ENCODE assay signal across 10 mouse cellular contexts in the genomic region with DNA sequence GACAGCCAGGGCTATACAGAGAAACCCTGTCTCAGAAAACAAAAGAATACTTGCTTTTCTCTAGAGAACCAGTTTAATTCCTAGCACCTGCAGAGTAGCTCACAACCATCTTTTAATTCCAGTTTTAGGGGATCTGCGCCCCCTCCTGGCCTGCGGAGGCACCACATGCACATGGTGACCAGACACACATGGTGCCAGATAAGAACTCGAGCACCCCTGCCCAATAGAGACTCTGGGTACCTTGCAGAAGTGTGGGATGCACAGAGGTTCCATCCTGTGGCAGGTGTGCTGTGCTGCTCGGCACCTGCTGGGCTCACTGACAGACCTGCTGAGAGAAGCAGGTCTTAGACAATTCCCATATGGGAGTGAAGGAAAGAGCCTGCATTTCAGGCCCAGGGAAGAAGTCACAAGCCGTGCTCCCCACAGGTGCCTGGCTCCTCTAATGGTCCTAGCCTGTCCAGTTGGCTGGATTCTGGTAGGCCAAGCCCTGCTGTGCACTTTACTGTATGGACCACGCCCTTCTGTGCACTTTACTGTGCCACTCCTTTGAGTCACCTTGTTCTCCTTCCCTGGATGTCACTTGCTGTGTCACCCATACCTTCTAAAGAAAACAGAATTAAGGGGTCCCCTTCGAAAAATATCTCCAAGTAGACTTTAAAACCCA. TPM values are rescaled to one million over a fixed set of nuclear protein-coding genes. Genes with fewer than 3 reads are reported as not detected.
DNase-seq lines count a peak whose midpoint lies in the region; ATAC-seq and TF ChIP-seq lines count a peak whose summit lies in the region.
"Had no signal": no experiment of that assay in that cellular context is flagged by ENCODE, and none has a peak within 500 bp of the region (broad histone marks: within the 10 kb centered on the region; RNA-seq: fewer than 3 reads in every experiment).

No protein-coding gene starts in this region.

- H3K4me3 ChIP-seq in layer of hippocampus, adult 2 months, result no peak overlapping the region
- H3K4me3 ChIP-seq in ES-Bruce4 (ENCODE audit: low read depth, low read length), result no peak overlapping the region
- no peak overlapping the region for H3K4me3 ChIP-seq in intestine, embryonic 16.5 days (ENCODE audit: low read length)
- H3K4me3 ChIP-seq: midbrain, embryonic 12.5 days had no signal

- no peaks in the 10 kb centered on the region for H3K9me3 ChIP-seq in ES-Bruce4 (replicated peaks; ENCODE audit: control insufficient read depth, insufficient read depth, low read length, poor library complexity, severe bottlenecking)
- H3K9me3 ChIP-seq in intestine, embryonic 16.5 days (ENCODE audit: control insufficient read depth, low read length), result no peaks in the 10 kb centered on the region
- H3K9me3 ChIP-seq: midbrain, embryonic 12.5 days had no signal

- peak; percentile 66 for TF ChIP-seq CTCF in layer of hippocampus, adult 2 months (conservative IDR thresholded peaks at IDR 0.05)
- peak; percentile 85 for TF ChIP-seq CTCF in ES-Bruce4 (IDR thresholded peaks at IDR 0.05; ENCODE audit: low read depth, low read length)

- WGBS in intestine, embryonic 16.5 days, result 66% methylated on average over 7 of the region's 7 CpGs

- no peaks in the 10 kb centered on the region for H3K4me1 ChIP-seq in ES-Bruce4 (ENCODE audit: control insufficient read depth, insufficient read depth, low read length)
- H3K4me1 ChIP-seq in intestine, embryonic 16.5 days (ENCODE audit: control insufficient read depth, insufficient read depth, low read length), result no peaks in the 10 kb centered on the region
- H3K4me1 ChIP-seq: midbrain, embryonic 12.5 days had no signal

- DNase-seq in layer of hippocampus, adult 2 months (ENCODE audit: low spot score in 2 of 2), result no peak
- no peak for DNase-seq in layer of hippocampus, adult 11-12 months (ENCODE audit: low spot score)
- DNase-seq in B cell, adult 2 months, result peak; percentile 47 to 56
- no peak for DNase-seq in urinary bladder, adult 18-20 months (ENCODE audit: low spot score in 2 of 2)
- DNase-seq in layer of hippocampus, adult 8-10 months (ENCODE audit: low spot score in 2 of 2), result no peak
- DNase-seq: right cerebral cortex, adult 18-20 months had no signal

- H3K27me3 ChIP-seq in ES-Bruce4 (ENCODE audit: control insufficient read depth, insufficient read depth, low read length, poor library complexity, severe bottlenecking), result no peaks in the 10 kb centered on the region
- H3K27me3 ChIP-seq in intestine, embryonic 16.5 days (replicated peaks; ENCODE audit: control insufficient read depth, insufficient read depth, low read length), result no peaks in the 10 kb centered on the region
- H3K27me3 ChIP-seq: midbrain, embryonic 12.5 days had no signal

- no peak overlapping the region for H3K4me2 ChIP-seq in intestine, embryonic 16.5 days (ENCODE audit: low read depth, low read length)
- H3K4me2 ChIP-seq: midbrain, embryonic 12.5 days had no signal

- H3K9ac ChIP-seq in ES-Bruce4 (ENCODE audit: low read depth, poor library complexity, severe bottlenecking), result no peak overlapping the region
- H3K9ac ChIP-seq in intestine, embryonic 16.5 days (ENCODE audit: low read depth, low read length), result no peak overlapping the region
- H3K9ac ChIP-seq: midbrain, embryonic 12.5 days had no signal

- ATAC-seq in intestine, embryonic 16.5 days, result peak; percentile 53; the same call in 1 of the 2 replicates
- no peak for ATAC-seq in frontal cortex, adult (ENCODE audit: low TSS enrichment)

- no peak for TF ChIP-seq POLR2A in ES-Bruce4 (IDR thresholded peaks at IDR 0.05; ENCODE audit: insufficient read depth, low read length)

- H3K36me3 ChIP-seq in ES-Bruce4 (ENCODE audit: control insufficient read depth, insufficient read depth, low read length, poor library complexity, severe bottlenecking), result no peaks in the 10 kb centered on the region
- H3K36me3 ChIP-seq in intestine, embryonic 16.5 days (ENCODE audit: control insufficient read depth, insufficient read depth, low read length), result 0 out of 2 replicates have a peak, but pooled peaks cover 4% of the 10 kb centered on the region

- TF ChIP-seq EP300 in ES-Bruce4 (IDR thresholded peaks at IDR 0.05; ENCODE audit: insufficient read depth, low read depth, low read length), result no peak

- H3K27ac ChIP-seq in layer of hippocampus, adult 2 months, result no peak overlapping the region
- no peak overlapping the region for H3K27ac ChIP-seq in ES-Bruce4 (ENCODE audit: insufficient read depth, low read length)
- no peak overlapping the region for H3K27ac ChIP-seq in intestine, embryonic 16.5 days (ENCODE audit: low read length)
- H3K27ac ChIP-seq: midbrain, embryonic 12.5 days had no signal

RNA-seq across cellular contexts. Expression of a gene that starts 8.6 kb away (rescaled TPM):
- 10 to 100 TPM; 18.0 to 19.3 TPM for total RNA-seq in layer of hippocampus, adult 2 months (2021)
- 0.61 and 0.81 TPM in 2 replicates for polyA plus RNA-seq in ES-Bruce4 (2011; ENCODE audit: insufficient read depth, insufficient read length, low read depth, missing spikeins)
- 0.17 and 0.20 TPM in 2 replicates for polyA plus RNA-seq in intestine, embryonic 16.5 days (2015; fragmentation: Nextera tagmentation; extraction: Ambion mirVana)
- 10 to 100 TPM; 20.0 to 30.2 (median 27.0) TPM for total RNA-seq in layer of hippocampus, adult 8-10 months (2022)

RNA-seq across cellular contexts. Expression of a gene that starts 17.7 kb away (rescaled TPM):
- 10 to 100 TPM; 48.4 to 61.5 TPM for total RNA-seq in layer of hippocampus, adult 2 months (2021)
- polyA plus RNA-seq in ES-Bruce4 (2011; ENCODE audit: insufficient read depth, insufficient read length, low read depth, missing spikeins), result 33.8 and 48.6 TPM in 2 replicates
- 91.7 and 92.5 TPM in 2 replicates for polyA plus RNA-seq in intestine, embryonic 16.5 days (2015; fragmentation: Nextera tagmentation; extraction: Ambion mirVana)
- total RNA-seq in layer of hippocampus, adult 8-10 months (2022), result 10 to 100 TPM; 47.5 to 81.2 (median 63.8) TPM

RNA-seq across cellular contexts. Expression of a gene that starts 27.1 kb away (rescaled TPM):
- under 1 TPM; 0.37 to 0.97 TPM for total RNA-seq in layer of hippocampus, adult 2 months (2021)
- polyA plus RNA-seq in ES-Bruce4 (2011; ENCODE audit: insufficient read depth, insufficient read length, low read depth, missing spikeins), result 0.44 and 0.81 TPM in 2 replicates
- polyA plus RNA-seq in intestine, embryonic 16.5 days (2015; fragmentation: Nextera tagmentation; extraction: Ambion mirVana), result 0.22 and 0.24 TPM in 2 replicates
- total RNA-seq in layer of hippocampus, adult 8-10 months (2022), result 1 to 10 TPM in 3 of 4 experiments, under 1 TPM in 1; 0.96 to 1.7 (median 1.3) TPM

RNA-seq across cellular contexts. Expression of a gene that starts 45.9 kb away (rescaled TPM):
- 100 to 1,000 TPM; 138 to 143 TPM for total RNA-seq in layer of hippocampus, adult 2 months (2021)
- polyA plus RNA-seq in ES-Bruce4 (2011; ENCODE audit: insufficient read depth, insufficient read length, low read depth, missing spikeins), result 6.7 and 10.3 TPM in 2 replicates
- 223 and 235 TPM in 2 replicates for polyA plus RNA-seq in intestine, embryonic 16.5 days (2015; fragmentation: Nextera tagmentation; extraction: Ambion mirVana)
- 100 to 1,000 TPM; 144 to 156 (median 145) TPM for total RNA-seq in layer of hippocampus, adult 8-10 months (2022)

Comparison
In these comparisons a context has a peak if more than half of its experiments do, and no peak if none do; other contexts are left out.
1. DNase-seq: peak in B cell, adult 2 months (2 of 2); none in layer of hippocampus, adult 2 months (0 of 2), layer of hippocampus, adult 11-12 months (single experiment), urinary bladder, adult 18-20 months (0 of 2) and layer of hippocampus, adult 8-10 months (0 of 2).